Mouse (Mus musculus) lung, postnatal 0 days (tissue): ENCODE data around the gene Tmem41b. TPM values are rescaled to one million over a fixed set of nuclear protein-coding genes. Genes with fewer than 3 reads are reported as not detected.

Experiments
- ATAC-seq: fragments of 200-750 bp; cut with Nextera tagmentation; 2 replicates; pipeline ENCODE4 v1.8.0; 2017; ENCODE audit warnings: moderate library complexity
- DNase-seq: peaks from one replicate; pipeline ENCODE4 v3.0.0-alpha.2; 2016; ENCODE audit warnings: low spot score
- H3K27ac ChIP-seq: fragments of 300-500 bp; sonication (generic); 2 replicates; pipeline ENCODE4 v1.5.1; 2014; ENCODE audit warnings: antibody characterized with exemption, mild to moderate bottlenecking, low read length, mixed read lengths
- H3K27me3 ChIP-seq: fragments of 300-500 bp; sonication (generic); replicated peaks from 2 replicates; pipeline ENCODE4 v1.6.1; 2014; ENCODE audit warnings: low read length, mixed read lengths; ENCODE audit not compliant: insufficient read depth
- H3K36me3 ChIP-seq: fragments of 300-500 bp; sonication (generic); 2 replicates; pipeline ENCODE4 v1.6.1; 2014; ENCODE audit warnings: low read length, mixed read lengths; ENCODE audit not compliant: insufficient read depth
- H3K4me1 ChIP-seq: fragments of 300-500 bp; sonication (generic); 2 replicates; pipeline ENCODE4 v1.6.1; 2014; ENCODE audit warnings: antibody characterized with exemption, low read depth, low read length, mixed read lengths; ENCODE audit not compliant: insufficient read depth
- H3K4me2 ChIP-seq: fragments of 300-500 bp; sonication (generic); replicated peaks from 2 replicates; pipeline ENCODE4 v1.6.1; 2014; ENCODE audit warnings: low read depth, mild to moderate bottlenecking, low read length, moderate library complexity, mixed read lengths
- H3K4me3 ChIP-seq: fragments of 300-500 bp; sonication (generic); 2 replicates; pipeline ENCODE4 v1.5.1; 2014; ENCODE audit warnings: low read depth, low read length
- H3K9ac ChIP-seq: fragments of 300-500 bp; sonication (generic); replicated peaks from 2 replicates; pipeline ENCODE4 v1.6.1; 2014; ENCODE audit warnings: low read depth, mild to moderate bottlenecking
- H3K9me3 ChIP-seq: fragments of 300-500 bp; sonication (generic); 2 replicates; pipeline ENCODE4 v1.6.1; 2016; ENCODE audit warnings: low read length, mixed read lengths
- CTCF ChIP-seq: IDR thresholded peaks from 2 replicates; pipeline ENCODE4 v1.5.1; 2016; ENCODE audit warnings: antibody characterized with exemption, mild to moderate bottlenecking
- EP300 ChIP-seq: IDR thresholded peaks from 2 replicates; pipeline ENCODE4 v1.6.1; 2016; ENCODE audit warnings: antibody characterized with exemption, mild to moderate bottlenecking, control low read depth
- WGBS: fragments of 180-500 bp; shearing (Covaris S2); extraction: QIAGEN DNeasy Blood & Tissue Kit; methylation state at CpG from one replicate; pipeline ENCODE4 v1.1.7; 2014; 5-methylcytosine and 5-hydroxymethylcytosine counted together
- polyA plus RNA-seq: library from polyadenylated mRNA; unstranded; fragments of >200 nt; fragmentation: Nextera tagmentation; extraction: Ambion mirVana; gene quantifications from 2 replicates; pipeline ENCODE4 v1.2.1, GENCODE M21; 2015

Tmem41b gene
- polyA plus RNA-seq, 1 experiment from 2014 or later: 71.9 TPM

- ATAC-seq: no peak
- no peak for DNase-seq
- Histone ChIP-seq H3K4me3 (peak overlapping the region; percentile 84), H3K9ac (peak overlapping the region; percentile 88), H3K27ac (peak overlapping the region; percentile 92), H3K27me3 (no peaks in the 10 kb centered on the region), H3K9me3 (no peaks in the 10 kb centered on the region), H3K36me3 (no peaks in the 10 kb centered on the region), H3K4me1 (peaks cover 4% of the 10 kb centered on the region; the same call in 1 of the 2 replicates), H3K4me2 (peak overlapping the region; percentile 74)
- no peak for TF ChIP-seq EP300
- 8% methylated on average over 13 of the region's 13 CpGs for WGBS
Measured at GRCm38 (mm10) chr7:109960613-109961154, 26.0 kb downstream of the Tmem41b start.

GRCm38 (mm10) chr7:109959716-109960612 is 26.8 kb downstream of the Tmem41b start, which contains the start of gene Dennd5a:
Dennd5a (minus strand) TSS chr7:109960470.
- Histone ChIP-seq H3K4me2 (peak within 1 kb of the TSS; percentile 74), H3K36me3 (no peaks in the 10 kb centered on the region), H3K4me3 (peak within 1 kb of the TSS; percentile 84), H3K9ac (peak within 1 kb of the TSS; percentile 88), H3K27ac (peak within 1 kb of the TSS; percentile 92), H3K27me3 (no peaks in the 10 kb centered on the region), H3K9me3 (no peaks in the 10 kb centered on the region), H3K4me1 (peaks cover 11% of the 10 kb centered on the region; the same call in 1 of the 2 replicates)
- TF ChIP-seq EP300: no peak
- TF ChIP-seq CTCF: no peak
- DNase-seq: peak; percentile 89
- ATAC-seq: peak; percentile 93
- under 1% methylated on average over 62 of the region's 107 CpGs for WGBS

- ATAC-seq: no peak
- 3% methylated on average over 18 of the region's 18 CpGs for WGBS
Measured at GRCm38 (mm10) chr7:109958843-109959715, 27.6 kb downstream of the Tmem41b start.

GRCm38 (mm10) chr7:109957996-109958789 is 28.5 kb downstream of the Tmem41b start:
- ATAC-seq (no peak), DNase-seq (no peak)
- Histone ChIP-seq H3K27me3 (no peaks in the 10 kb centered on the region), H3K27ac (peak overlapping the region; percentile 33; the same call in 1 of the 2 replicates), H3K9ac (peak overlapping the region; percentile 88; the same call in 1 of the 2 replicates), H3K4me1 (peaks cover 15% of the 10 kb centered on the region; the same call in 1 of the 2 replicates), H3K9me3 (no peaks in the 10 kb centered on the region), H3K36me3 (no peaks in the 10 kb centered on the region), H3K4me2 (peak overlapping the region; percentile 74), H3K4me3 (peak overlapping the region; percentile 84)
- WGBS: 59% methylated on average over 8 of the region's 8 CpGs
- TF ChIP-seq CTCF (no peak), EP300 (peak; percentile 43; the same call in 1 of the 2 replicates)

More at GRCm38 (mm10) chr7:109958843-109959715, 27.6 kb downstream of the Tmem41b start:
- Histone ChIP-seq H3K27me3 (no peaks in the 10 kb centered on the region), H3K4me2 (peak overlapping the region; percentile 74), H3K9ac (peak overlapping the region; percentile 88), H3K4me3 (peak overlapping the region; percentile 84), H3K27ac (peak overlapping the region; percentile 92), H3K9me3 (no peaks in the 10 kb centered on the region), H3K36me3 (no peaks in the 10 kb centered on the region), H3K4me1 (peaks cover 15% of the 10 kb centered on the region; the same call in 1 of the 2 replicates)
- TF ChIP-seq EP300 (no peak), CTCF (no peak)
- DNase-seq: peak; percentile 26

GRCm38 (mm10) chr7:109954622-109955401 is 31.9 kb downstream of the Tmem41b start:
- H3K27me3 ChIP-seq: no peaks in the 10 kb centered on the region
- TF ChIP-seq EP300: peak; percentile 68
- TF ChIP-seq CTCF: no peak
- H3K4me2 ChIP-seq: no peak overlapping the region
- H3K9ac ChIP-seq: 0 out of 2 replicates have a peak overlapping the region, but pooled peaks have one; percentile 2
- ATAC-seq: peak; percentile 73
- no peaks in the 10 kb centered on the region for H3K36me3 ChIP-seq
- WGBS: 36% methylated on average over 6 of the region's 6 CpGs
- H3K9me3 ChIP-seq: no peaks in the 10 kb centered on the region
- peak; percentile 76 for DNase-seq
- no peak overlapping the region for H3K4me3 ChIP-seq
- peak overlapping the region; percentile 49 for H3K27ac ChIP-seq
- H3K4me1 ChIP-seq: peaks cover 15% of the 10 kb centered on the region; the same call in 1 of the 2 replicates
